Mouse (Mus musculus): ENCODE results near the gene Tenm4.

GRCm38 (mm10) chr7:96215894-96216509, 45.0 kb downstream of the Tenm4 start:
- TF ChIP-seq CTCF (IDR thresholded peaks at IDR 0.05; ENCODE audit: low read depth, low read length) (no peak), POLR2A (IDR thresholded peaks at IDR 0.05; ENCODE audit: extremely low read depth, insufficient read depth, low read length) (no peak)

Measured in liver, adult 2 months (tissue).